Mouse (Mus musculus): ENCODE data around the gene Hhat. TPM values are rescaled to one million over a fixed set of nuclear protein-coding genes. Genes with fewer than 3 reads are reported as not detected.

Hhat gene
- polyA plus RNA-seq (2014; fragmentation: Illumina TruSeq; extraction: RNeasy Lipid Tissue Mini Kit (QIAGEN cat#74804); ENCODE audit: low read depth, low replicate concordance), result 1.0 TPM

GRCm38 (mm10) chr1:192770495-192771331 lies at the start of gene Hhat:
Gene Hhat, minus strand, starts transcription at chr1:192771223.

Other genes with a start within 250 kb of the Hhat start
- 6.7 TPM for gene Sertad4, start 84.5 kb upstream of the Hhat start, polyA plus RNA-seq (2014; fragmentation: Illumina TruSeq; extraction: RNeasy Lipid Tissue Mini Kit (QIAGEN cat#74804); ENCODE audit: low read depth, low replicate concordance)